Mouse (Mus musculus) CH12.LX (cell line): ENCODE data around the gene Uhrf1bp1.

ENCODE experiments used
- CTCF ChIP-seq, 2 experiments: IDR thresholded peaks in 1 of 2; conservative IDR thresholded peaks in 1 of 2; 2 replicates each; pipeline ENCODE4 v1.5.1; 2011 to 2012; ENCODE audit warnings: low read depth in 2 of 2, low read length in 2 of 2, improper control_type of control experiment in 1 of 2, inconsistent platforms in 1 of 2, mild to moderate bottlenecking in 1 of 2, moderate library complexity in 1 of 2
- MAZ ChIP-seq: IDR thresholded peaks from 2 replicates; pipeline ENCODE4 v1.6.1; 2012; ENCODE audit warnings: low read depth, mild to moderate bottlenecking, inconsistent platforms, low read length, improper control_type of control experiment, moderate library complexity
- NRF1 ChIP-seq: IDR thresholded peaks from 2 replicates; pipeline ENCODE4 v1.6.1; 2014; ENCODE audit warnings: low read depth, mild to moderate bottlenecking, inconsistent platforms, low read length, improper control_type of control experiment, moderate library complexity
- TBP ChIP-seq: conservative IDR thresholded peaks from 2 replicates; pipeline ENCODE4 v1.6.1; 2011; ENCODE audit warnings: low read depth, low read length, improper control_type of control experiment
- USF1 ChIP-seq: IDR thresholded peaks from 2 replicates; pipeline ENCODE4 v1.6.1; 2014; ENCODE audit warnings: low read depth, mild to moderate bottlenecking, inconsistent platforms, low read length, improper control_type of control experiment
- ZKSCAN1 ChIP-seq: IDR thresholded peaks from 2 replicates; pipeline ENCODE4 v1.6.1; 2012; ENCODE audit warnings: low read depth, inconsistent platforms, low read length, improper control_type of control experiment, borderline replicate concordance

DNA sequence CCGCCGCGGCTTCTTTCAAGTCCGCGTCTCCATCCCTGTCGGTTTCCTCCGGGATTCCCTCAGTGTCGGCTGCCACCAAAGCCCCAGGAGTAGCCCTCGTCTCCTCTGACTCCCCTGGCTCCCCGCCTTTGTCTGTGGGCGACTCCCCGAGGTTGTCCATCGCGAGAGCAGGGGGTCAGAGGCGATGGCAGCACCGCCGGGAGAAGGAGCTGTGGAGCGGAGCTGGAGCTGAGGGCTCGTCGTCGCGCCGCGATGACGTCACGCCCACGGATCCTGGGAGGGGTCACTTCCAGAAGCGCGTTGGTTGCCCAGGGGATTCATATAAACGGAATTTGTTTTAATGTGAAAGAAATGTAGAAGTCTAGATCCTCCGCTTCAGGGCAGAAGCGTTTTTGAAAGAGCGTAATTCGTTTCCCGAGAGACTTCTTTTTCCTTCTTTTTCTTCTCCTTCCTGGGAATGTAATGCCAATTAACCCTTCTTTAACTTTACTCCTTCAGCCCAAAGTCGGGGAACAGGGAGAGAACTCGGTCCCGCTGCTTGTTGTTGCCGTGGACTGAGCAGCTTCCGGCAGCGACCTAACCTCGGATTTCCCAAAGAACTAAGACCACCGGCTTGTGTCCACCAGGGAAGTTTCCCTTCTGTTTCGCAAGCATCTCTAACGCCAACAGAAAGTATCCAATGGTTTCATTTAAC lies 51.4 kb downstream of the Uhrf1bp1 start:
- no peak for TF ChIP-seq USF1
- peak in 1 of 2 experiments; percentile 27; a peak in 2 of 4 replicates for TF ChIP-seq CTCF (conservative IDR thresholded peaks at IDR 0.05 in 1 of 2, IDR thresholded peaks at IDR 0.05 in 1 of 2; ENCODE audit: low read depth in 2 of 2, low read length in 2 of 2)
- TF ChIP-seq NRF1: no peak
- TF ChIP-seq ZKSCAN1: no peak
- TF ChIP-seq MAZ: peak; percentile 75; the same call in 1 of the 2 replicates
- 0 out of 2 replicates have a peak, but pooled peaks have one; percentile 18 for TF ChIP-seq TBP
